Mouse (Mus musculus) forebrain, embryonic 16.5 days (tissue): ENCODE measurements around the gene Cnst. TPM values are rescaled to one million over a fixed set of nuclear protein-coding genes. Genes with fewer than 3 reads are reported as not detected.

Experiments used
- ATAC-seq: fragments of 200-750 bp; cut with Nextera tagmentation; 2 replicates; pipeline ENCODE4 v1.8.0; 2017; ENCODE audit warnings: mild to moderate bottlenecking, moderate library complexity
- H3K27ac ChIP-seq: fragments of 300-500 bp; sonication (generic); 2 replicates; pipeline ENCODE4 v1.5.1; 2014; ENCODE audit warnings: low read length, control low read depth
- H3K27me3 ChIP-seq: fragments of 300-500 bp; sonication (generic); replicated peaks from 2 replicates; pipeline ENCODE4 v1.6.1; 2014; ENCODE audit warnings: low read length; ENCODE audit not compliant: control insufficient read depth, insufficient read depth
- H3K36me3 ChIP-seq: fragments of 300-500 bp; sonication (generic); 2 replicates; pipeline ENCODE4 v1.6.1; 2014; ENCODE audit not compliant: control insufficient read depth, insufficient read depth
- H3K4me1 ChIP-seq: fragments of 300-500 bp; sonication (generic); replicated peaks from 2 replicates; pipeline ENCODE4 v1.6.1; 2014; ENCODE audit warnings: low read length; ENCODE audit not compliant: control insufficient read depth, insufficient read depth
- H3K4me2 ChIP-seq: fragments of 300-500 bp; sonication (generic); 2 replicates; pipeline ENCODE4 v1.6.1; 2014; ENCODE audit warnings: mild to moderate bottlenecking, low read length, control low read depth
- H3K4me3 ChIP-seq: fragments of 300-500 bp; sonication (generic); replicated peaks from 2 replicates; pipeline ENCODE4 v1.5.1; 2014; ENCODE audit warnings: mild to moderate bottlenecking, low read length, control low read depth
- H3K9ac ChIP-seq: fragments of 300-500 bp; sonication (generic); replicated peaks from 2 replicates; pipeline ENCODE4 v1.6.1; 2014; ENCODE audit warnings: low read depth, low read length, control low read depth
- H3K9me3 ChIP-seq: fragments of 300-500 bp; sonication (generic); 2 replicates; pipeline ENCODE4 v1.6.1; 2016; ENCODE audit warnings: low read length; ENCODE audit not compliant: control insufficient read depth
- WGBS: fragments of 180-500 bp; shearing (Covaris S2); extraction: QIAGEN DNeasy Blood & Tissue Kit; methylation state at CpG from one replicate; pipeline ENCODE4 v1.1.7; 2014; 5-methylcytosine and 5-hydroxymethylcytosine counted together
- polyA plus RNA-seq: library from polyadenylated mRNA; unstranded; fragments of >200 nt; fragmentation: Nextera tagmentation; extraction: Ambion mirVana; gene quantifications from 2 replicates; pipeline ENCODE4 v1.2.1, GENCODE M21; 2015

Gene Cnst
- polyA plus RNA-seq, 1 experiment from 2014 or later: 32.4 TPM

DNA sequence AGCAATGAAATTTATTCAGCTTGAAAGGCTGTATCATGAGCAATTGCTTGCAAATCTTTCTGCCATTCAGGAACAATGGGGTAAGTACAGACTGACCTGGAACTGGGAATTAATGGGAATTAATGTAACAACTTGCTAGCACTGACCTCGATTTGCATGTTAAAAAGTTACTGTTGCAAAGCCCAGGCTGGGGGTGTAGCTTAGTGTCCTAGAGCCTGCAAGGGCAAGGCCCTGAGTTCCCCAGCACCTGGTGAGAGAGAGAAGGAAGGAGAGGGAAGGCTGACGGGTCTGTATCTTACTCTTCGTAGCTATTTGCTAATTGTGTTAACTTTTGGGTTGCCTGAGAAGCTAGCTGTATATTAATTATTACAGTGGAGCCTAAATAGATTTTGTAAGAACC is 58.4 kb downstream of the Cnst start:
- Histone ChIP-seq H3K27ac (no peak overlapping the region), H3K9me3 (no peaks in the 10 kb centered on the region), H3K27me3 (no peaks in the 10 kb centered on the region), H3K4me1 (no peaks in the 10 kb centered on the region), H3K36me3 (no peaks in the 10 kb centered on the region), H3K9ac (no peak overlapping the region), H3K4me2 (no peak overlapping the region), H3K4me3 (no peak overlapping the region)
- WGBS: 55% methylated on average over 3 of the region's 3 CpGs
- ATAC-seq: no peak

GRCm38 (mm10) chr1:179606004-179606723 is 60.0 kb downstream of the Cnst start:
- H3K27ac ChIP-seq: no peak overlapping the region
- H3K4me1 ChIP-seq: no peaks in the 10 kb centered on the region
- no peaks in the 10 kb centered on the region for H3K9me3 ChIP-seq
- no peak overlapping the region for H3K4me2 ChIP-seq
- 0 out of 2 replicates have a peak, but pooled peaks cover 3% of the 10 kb centered on the region for H3K36me3 ChIP-seq
- no peak overlapping the region for H3K4me3 ChIP-seq
- 91% methylated on average over 9 of the region's 9 CpGs for WGBS
- no peak for ATAC-seq
- no peaks in the 10 kb centered on the region for H3K27me3 ChIP-seq
- H3K9ac ChIP-seq: no peak overlapping the region

DNA sequence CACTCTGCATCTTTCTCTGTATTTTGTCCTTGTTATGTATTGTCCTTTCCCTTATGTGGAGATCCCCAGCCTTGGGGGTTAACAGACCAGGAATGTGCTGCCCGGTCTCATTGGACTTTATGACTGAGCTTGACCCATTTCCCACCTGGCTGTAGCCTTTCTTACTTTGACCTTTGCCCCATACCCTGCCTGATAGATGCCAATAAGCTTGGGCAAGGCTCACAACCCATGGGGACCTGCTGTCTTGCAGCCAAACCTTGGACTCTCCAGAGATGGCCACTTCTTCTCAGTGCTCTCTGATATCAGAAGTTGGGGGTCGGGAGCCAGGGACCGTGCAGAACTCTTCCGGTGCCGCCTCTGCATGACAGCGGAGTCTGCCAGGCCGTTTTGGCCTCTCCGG is 62.4 kb downstream of the Cnst start:
- no peaks in the 10 kb centered on the region for H3K27me3 ChIP-seq
- no peak overlapping the region for H3K4me3 ChIP-seq
- no peak overlapping the region for H3K27ac ChIP-seq
- H3K9me3 ChIP-seq: no peaks in the 10 kb centered on the region
- WGBS: 91% methylated on average over 8 of the region's 8 CpGs
- no peak overlapping the region for H3K9ac ChIP-seq
- H3K36me3 ChIP-seq: 0 out of 2 replicates have a peak, but pooled peaks cover 3% of the 10 kb centered on the region
- no peak overlapping the region for H3K4me2 ChIP-seq
- H3K4me1 ChIP-seq: peaks cover 6% of the 10 kb centered on the region
- no peak for ATAC-seq

- Histone ChIP-seq H3K27ac (no peak overlapping the region), H3K4me1 (peaks cover 6% of the 10 kb centered on the region), H3K27me3 (no peaks in the 10 kb centered on the region), H3K4me2 (no peak overlapping the region), H3K9me3 (no peaks in the 10 kb centered on the region), H3K9ac (no peak overlapping the region), H3K36me3 (0 out of 2 replicates have a peak, but pooled peaks cover 3% of the 10 kb centered on the region), H3K4me3 (no peak overlapping the region)
- no peak for ATAC-seq
- WGBS: 58% methylated on average over 26 of the region's 26 CpGs
These were observed 63.7 kb downstream of the Cnst start for GRCm38 (mm10) chr1:179609724-179610505.

DNA sequence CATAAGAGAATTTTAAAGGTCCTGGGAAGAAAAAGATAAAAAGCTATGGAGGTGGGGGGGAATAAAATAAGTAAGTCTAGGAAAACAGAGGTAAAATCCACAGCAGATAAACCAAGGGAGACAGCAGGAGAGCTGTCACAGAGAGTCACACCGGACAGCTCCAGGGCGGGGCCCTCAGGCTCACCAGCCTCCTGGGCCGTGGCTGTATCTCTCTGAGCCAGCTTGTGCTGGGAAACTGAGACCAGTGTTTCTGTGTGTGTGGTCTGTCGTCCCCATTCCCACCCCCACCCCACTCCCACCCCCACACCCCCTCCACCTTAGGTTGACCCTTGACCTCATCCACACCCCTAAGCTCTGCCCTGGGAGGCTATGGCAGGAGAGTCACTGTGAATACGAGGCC is 65.0 kb downstream of the Cnst start:
- Histone ChIP-seq H3K9ac (no peak overlapping the region), H3K36me3 (0 out of 2 replicates have a peak, but pooled peaks cover 3% of the 10 kb centered on the region), H3K4me1 (peaks cover 6% of the 10 kb centered on the region), H3K4me3 (no peak overlapping the region), H3K27me3 (no peaks in the 10 kb centered on the region), H3K4me2 (no peak overlapping the region), H3K9me3 (no peaks in the 10 kb centered on the region), H3K27ac (no peak overlapping the region)
- 59% methylated on average over 5 of the region's 5 CpGs for WGBS
- ATAC-seq: no peak

DNA sequence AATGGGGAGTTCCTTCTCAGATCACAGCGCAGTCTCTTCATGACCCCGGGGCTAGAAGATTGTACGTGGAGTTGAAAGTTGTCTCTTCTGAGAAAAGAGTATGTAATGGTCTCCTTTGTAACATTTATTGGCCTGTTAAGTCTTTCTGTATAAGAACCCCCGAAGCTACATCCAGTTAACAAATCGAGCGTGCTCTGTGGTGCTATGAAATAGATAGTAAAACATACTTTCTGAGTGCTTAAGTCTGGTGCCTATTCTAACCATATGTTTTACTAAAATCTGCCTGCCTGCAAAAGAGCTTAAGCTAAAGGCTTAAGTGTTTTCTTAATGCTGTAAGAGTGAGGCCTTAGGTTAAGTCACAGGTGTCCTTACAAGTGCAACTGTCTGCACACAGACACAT is 66.2 kb downstream of the Cnst start:
- 82% methylated on average over 6 of the region's 6 CpGs for WGBS
- H3K4me2 ChIP-seq: no peak overlapping the region
- no peak overlapping the region for H3K4me3 ChIP-seq
- H3K9me3 ChIP-seq: no peaks in the 10 kb centered on the region
- peaks cover 8% of the 10 kb centered on the region for H3K4me1 ChIP-seq
- 0 out of 2 replicates have a peak overlapping the region, but pooled peaks have one; percentile 36 for H3K27ac ChIP-seq
- no peaks in the 10 kb centered on the region for H3K27me3 ChIP-seq
- no peak for ATAC-seq
- no peak overlapping the region for H3K9ac ChIP-seq
- 0 out of 2 replicates have a peak, but pooled peaks cover 3% of the 10 kb centered on the region for H3K36me3 ChIP-seq

- no peak overlapping the region for H3K9ac ChIP-seq
- H3K27me3 ChIP-seq: no peaks in the 10 kb centered on the region
- peaks cover 8% of the 10 kb centered on the region for H3K4me1 ChIP-seq
- H3K4me3 ChIP-seq: no peak overlapping the region
- H3K36me3 ChIP-seq: 0 out of 2 replicates have a peak, but pooled peaks cover 3% of the 10 kb centered on the region
- H3K4me2 ChIP-seq: no peak overlapping the region
- no peaks in the 10 kb centered on the region for H3K9me3 ChIP-seq
- 55% methylated on average over 9 of the region's 9 CpGs for WGBS
- ATAC-seq: peak; percentile 27; the same call in 1 of the 2 replicates
- peak overlapping the region; percentile 57 for H3K27ac ChIP-seq
These were observed 66.9 kb downstream of the Cnst start for GRCm38 (mm10) chr1:179612986-179613505.

- Histone ChIP-seq H3K9ac (no peak overlapping the region), H3K9me3 (no peaks in the 10 kb centered on the region), H3K4me1 (peaks cover 8% of the 10 kb centered on the region), H3K27ac (no peak overlapping the region; the same call in 1 of the 2 replicates), H3K4me2 (no peak overlapping the region), H3K36me3 (no peaks in the 10 kb centered on the region), H3K27me3 (no peaks in the 10 kb centered on the region), H3K4me3 (no peak overlapping the region)
- 59% methylated on average over 7 of the region's 7 CpGs for WGBS
- 0 out of 2 replicates have a peak, but pooled peaks have one; percentile 39 for ATAC-seq
These were observed 71.3 kb downstream of the Cnst start for GRCm38 (mm10) chr1:179617426-179617825.

DNA sequence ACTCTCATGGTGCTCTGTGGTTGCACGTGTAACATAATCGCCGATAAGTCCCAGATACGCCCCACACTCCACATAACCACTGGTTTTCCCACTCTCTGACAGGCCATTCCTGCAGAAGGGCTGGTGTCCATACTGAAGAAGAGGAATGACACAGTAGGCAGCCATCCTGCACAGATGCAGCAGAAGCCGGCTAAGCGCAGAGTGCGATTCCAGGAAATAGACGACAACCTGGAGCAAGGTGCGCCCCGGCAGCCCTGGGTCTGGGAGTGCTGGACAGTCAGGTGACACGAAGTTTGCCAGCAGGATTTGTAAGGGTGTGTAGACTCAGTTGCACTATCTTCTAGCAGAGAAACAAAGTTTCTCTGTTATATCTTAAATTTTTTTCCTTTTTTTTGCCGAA is 76.5 kb downstream of the Cnst start:
- no peak overlapping the region for H3K9ac ChIP-seq
- ATAC-seq: no peak
- no peaks in the 10 kb centered on the region for H3K27me3 ChIP-seq
- H3K9me3 ChIP-seq: no peaks in the 10 kb centered on the region
- peaks cover 6% of the 10 kb centered on the region for H3K36me3 ChIP-seq
- WGBS: 94% methylated on average over 12 of the region's 12 CpGs
- H3K4me2 ChIP-seq: no peak overlapping the region
- no peaks in the 10 kb centered on the region for H3K4me1 ChIP-seq
- no peak overlapping the region for H3K27ac ChIP-seq
- no peak overlapping the region for H3K4me3 ChIP-seq
